16 mouse cellular contexts compared by ENCODE assay signal in the genomic region with DNA sequence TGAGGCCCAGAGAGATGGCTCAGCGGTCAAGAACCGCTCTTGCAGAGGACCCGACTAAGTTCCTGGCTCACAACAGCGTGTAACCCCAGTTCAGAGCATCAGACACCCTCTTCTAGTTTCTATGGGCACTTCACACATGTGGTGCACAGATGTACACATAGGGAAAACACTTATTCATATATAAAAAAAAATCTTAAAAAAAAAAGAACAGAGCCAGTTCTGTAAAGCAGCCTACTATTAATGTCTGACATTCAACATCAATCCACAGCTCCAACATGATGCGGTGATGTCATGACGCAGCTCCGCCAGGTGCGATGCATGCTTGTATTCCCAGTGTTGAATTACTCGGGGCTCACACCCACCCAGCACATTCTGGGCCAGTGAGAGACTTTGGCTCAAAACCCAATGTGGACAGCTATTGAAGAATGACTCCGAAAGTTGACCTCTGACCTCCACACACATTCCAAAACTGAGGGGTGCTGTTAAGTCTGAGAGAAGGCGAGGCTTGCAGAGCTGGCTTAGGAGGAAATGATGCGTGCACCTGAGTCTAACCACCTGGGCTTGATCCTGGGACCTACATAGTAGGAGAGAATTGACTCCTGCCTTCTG. TPM values are rescaled to one million over a fixed set of nuclear protein-coding genes. Genes with fewer than 3 reads are reported as not detected.
DNase-seq lines count a peak whose midpoint lies in the region; ATAC-seq lines count a peak whose summit lies in the region.
"Had no signal": no experiment of that assay in that cellular context is flagged by ENCODE, and none has a peak within 500 bp of the region (broad histone marks: within the 10 kb centered on the region; RNA-seq: fewer than 3 reads in every experiment).

No protein-coding gene starts in this region.

- peaks cover 5% of the 10 kb centered on the region; the same call in 1 of the 2 replicates for H3K27me3 ChIP-seq in kidney, embryonic 15.5 days
- H3K27me3 ChIP-seq in midbrain, embryonic 12.5 days: peaks cover 12% of the 10 kb centered on the region; the same call in 1 of the 2 replicates
- no peaks in the 10 kb centered on the region for H3K27me3 ChIP-seq in neural tube, embryonic 15.5 days (replicated peaks)
- H3K27me3 ChIP-seq: liver, embryonic 15.5 days had no signal

- H3K27ac ChIP-seq in kidney, embryonic 15.5 days: no peak overlapping the region
- H3K27ac ChIP-seq in midbrain, embryonic 12.5 days (replicated peaks): peak overlapping the region; percentile 71
- 0 out of 2 replicates have a peak overlapping the region, but pooled peaks have one; percentile 34 for H3K27ac ChIP-seq in neural tube, embryonic 15.5 days (replicated peaks)
- H3K27ac ChIP-seq: liver, embryonic 15.5 days; macrophage; stomach, postnatal 0 days had no signal

- WGBS in kidney, embryonic 15.5 days: 84% methylated on average over 12 of the region's 12 CpGs
- 90% methylated on average over 12 of the region's 12 CpGs for WGBS in midbrain, embryonic 12.5 days
- WGBS in neural tube, embryonic 15.5 days: 91% methylated on average over 12 of the region's 12 CpGs

- H3K4me1 ChIP-seq in kidney, embryonic 15.5 days: no peaks in the 10 kb centered on the region
- H3K4me1 ChIP-seq in midbrain, embryonic 12.5 days: peaks cover 21% of the 10 kb centered on the region
- peaks cover 21% of the 10 kb centered on the region for H3K4me1 ChIP-seq in neural tube, embryonic 15.5 days
- H3K4me1 ChIP-seq: liver, embryonic 15.5 days had no signal

- DNase-seq in kidney, adult 9 months: peak; percentile 36
- peak; percentile 57 for DNase-seq in forelimb bud, embryonic 11.5 days (ENCODE audit: low read depth, low spot score)
- no peak for DNase-seq in right cerebral cortex, postnatal 4 days
- DNase-seq in gastrocnemius, postnatal 4 days (ENCODE audit: low spot score in 2 of 2): no peak
- DNase-seq: gastrocnemius, postnatal 14 days; layer of hippocampus, adult 9-11 months; spleen, adult 18-20 months had no signal

- H3K4me2 ChIP-seq in kidney, embryonic 15.5 days: no peak overlapping the region
- 0 out of 2 replicates have a peak overlapping the region, but pooled peaks have one; percentile 38 for H3K4me2 ChIP-seq in midbrain, embryonic 12.5 days (replicated peaks)
- H3K4me2 ChIP-seq in neural tube, embryonic 15.5 days: no peak overlapping the region
- H3K4me2 ChIP-seq: heart, embryonic 11.5 days; liver, embryonic 15.5 days had no signal

- H3K9me3 ChIP-seq in kidney, embryonic 15.5 days (replicated peaks): no peaks in the 10 kb centered on the region
- H3K9me3 ChIP-seq in midbrain, embryonic 12.5 days: no peaks in the 10 kb centered on the region
- H3K9me3 ChIP-seq in neural tube, embryonic 15.5 days (replicated peaks): no peaks in the 10 kb centered on the region
- H3K9me3 ChIP-seq: liver, embryonic 15.5 days had no signal

- no peak overlapping the region for H3K9ac ChIP-seq in kidney, embryonic 15.5 days
- 0 out of 2 replicates have a peak overlapping the region, but pooled peaks have one; percentile 11 for H3K9ac ChIP-seq in midbrain, embryonic 12.5 days (replicated peaks)
- H3K9ac ChIP-seq in neural tube, embryonic 15.5 days (replicated peaks): no peak overlapping the region
- H3K9ac ChIP-seq: liver, embryonic 15.5 days had no signal

- no peaks in the 10 kb centered on the region for H3K36me3 ChIP-seq in kidney, embryonic 15.5 days
- H3K36me3 ChIP-seq in midbrain, embryonic 12.5 days: no peaks in the 10 kb centered on the region
- no peaks in the 10 kb centered on the region for H3K36me3 ChIP-seq in neural tube, embryonic 15.5 days
- H3K36me3 ChIP-seq: liver, embryonic 15.5 days had no signal

- no peak overlapping the region for H3K4me3 ChIP-seq in kidney, embryonic 15.5 days (replicated peaks)
- H3K4me3 ChIP-seq in midbrain, embryonic 12.5 days: no peak overlapping the region
- no peak overlapping the region for H3K4me3 ChIP-seq in neural tube, embryonic 15.5 days (replicated peaks)
- H3K4me3 ChIP-seq: liver, embryonic 15.5 days had no signal

- no peak for ATAC-seq in kidney, embryonic 15.5 days (replicated peaks; ENCODE audit: low FRiP score)
- 0 out of 2 replicates have a peak, but pooled peaks have one; percentile 41 for ATAC-seq in midbrain, embryonic 12.5 days (ENCODE audit: low FRiP score, low read depth)
- no peak for ATAC-seq in neural tube, embryonic 15.5 days (ENCODE audit: low FRiP score)
- ATAC-seq: forebrain, embryonic 16.5 days had no signal

RNA-seq across cellular contexts. Expression of a gene that starts 28.5 kb away (rescaled TPM):
- polyA plus RNA-seq in kidney, embryonic 15.5 days (2015; fragmentation: Nextera tagmentation; extraction: Ambion mirVana): 0.67 and 0.73 TPM in 2 replicates
- 2.6 and 3.9 TPM in 2 replicates for polyA plus RNA-seq in midbrain, embryonic 12.5 days (2016; fragmentation: Nextera tagmentation; extraction: Ambion mirVana)
- 6.4 and 7.4 TPM in 2 replicates for polyA plus RNA-seq in neural tube, embryonic 15.5 days (2015; fragmentation: Nextera tagmentation; extraction: Ambion mirVana)
- total RNA-seq in gastrocnemius, postnatal 4 days (2021): under 1 TPM; 0.22 to 0.23 TPM
- total RNA-seq: MEL had no signal

RNA-seq across cellular contexts. Expression of a gene that starts 53.4 kb away (rescaled TPM):
- 110 and 128 TPM in 2 replicates for polyA plus RNA-seq in kidney, embryonic 15.5 days (2015; fragmentation: Nextera tagmentation; extraction: Ambion mirVana)
- polyA plus RNA-seq in midbrain, embryonic 12.5 days (2016; fragmentation: Nextera tagmentation; extraction: Ambion mirVana): 72.9 and 79.5 TPM in 2 replicates
- polyA plus RNA-seq in neural tube, embryonic 15.5 days (2015; fragmentation: Nextera tagmentation; extraction: Ambion mirVana): 24.8 and 41.8 TPM in 2 replicates
- total RNA-seq in gastrocnemius, postnatal 4 days (2021): 10 to 100 TPM; 16.7 to 19.9 TPM

Comparison
In these comparisons a context has a peak if more than half of its experiments do, and no peak if none do; other contexts are left out.
1. DNase-seq: peak in kidney, adult 9 months (single experiment) and forelimb bud, embryonic 11.5 days (single experiment); none in right cerebral cortex, postnatal 4 days (single experiment) and gastrocnemius, postnatal 4 days (0 of 2).